Mouse (Mus musculus) activated CD4-positive, CD25-positive, alpha-beta regulatory T cell, adult 9 weeks (primary cell): ENCODE results near the gene Hhipl2. TPM values are rescaled to one million over a fixed set of nuclear protein-coding genes. Genes with fewer than 3 reads are reported as not detected.

ENCODE experiments used
- polyA plus RNA-seq: library from polyadenylated mRNA; unstranded; fragments of 100-300 nt; shearing (Covaris generic); gene quantifications from one replicate; pipeline ENCODE4 v1.2.1, GENCODE M21; 2017

The Hhipl2 gene
- 0.12 TPM for polyA plus RNA-seq

DNA sequence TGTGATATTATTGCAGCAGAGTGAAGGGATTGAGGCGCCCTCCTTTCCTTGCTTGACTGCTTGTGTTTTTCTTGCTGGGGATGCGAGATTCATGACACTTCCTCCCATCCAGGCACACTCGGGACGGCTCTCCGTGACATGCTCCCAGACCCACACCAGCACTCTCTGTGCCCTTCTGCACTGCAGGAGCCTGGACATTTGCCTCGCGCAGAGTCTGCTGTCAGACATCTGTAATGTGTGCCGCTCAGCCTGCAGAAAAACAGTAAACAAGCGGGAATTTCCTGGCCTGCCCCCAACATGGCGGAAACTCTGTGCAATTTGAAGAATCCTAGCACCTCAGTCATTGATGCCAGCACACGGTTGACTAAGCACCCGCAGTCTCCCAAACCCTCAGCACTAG is at the start of gene Hhipl2:
Gene Hhipl2, plus strand, starts transcription at position 343 of the 400 bp plus-strand sequence.

DNA sequence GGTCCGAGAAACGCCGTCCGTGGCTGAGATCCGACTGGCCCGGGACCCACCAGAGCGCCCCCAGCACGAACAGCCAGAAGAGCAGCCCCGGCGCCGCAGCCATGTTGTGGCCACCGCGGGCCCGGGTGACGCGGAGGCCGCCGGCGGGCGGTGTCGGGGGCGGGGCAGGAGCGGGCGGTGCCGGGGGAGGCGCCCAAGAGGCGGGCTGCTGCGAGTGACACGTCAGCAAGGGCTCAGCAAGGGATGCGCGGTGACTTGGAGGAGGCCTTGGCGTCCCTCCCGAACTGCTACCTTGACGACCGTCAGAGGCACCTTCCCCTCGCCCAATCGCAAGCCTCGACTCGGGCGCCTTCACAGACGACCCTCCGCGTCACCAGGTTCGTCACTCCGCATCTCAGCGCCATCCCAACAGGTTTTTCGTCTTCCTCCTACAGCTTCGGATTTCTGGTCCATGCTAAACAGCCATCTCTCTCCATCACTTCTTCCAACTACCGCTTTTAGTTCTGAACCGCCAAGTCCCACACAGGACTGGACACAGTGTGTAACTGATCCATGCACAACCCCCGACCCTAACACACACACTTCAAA is 48.5 kb upstream of the Hhipl2 start, which contains the start of gene Mia3:
Gene Mia3, minus strand, starts transcription at position 127 of the 588 bp plus-strand sequence.

DNA sequence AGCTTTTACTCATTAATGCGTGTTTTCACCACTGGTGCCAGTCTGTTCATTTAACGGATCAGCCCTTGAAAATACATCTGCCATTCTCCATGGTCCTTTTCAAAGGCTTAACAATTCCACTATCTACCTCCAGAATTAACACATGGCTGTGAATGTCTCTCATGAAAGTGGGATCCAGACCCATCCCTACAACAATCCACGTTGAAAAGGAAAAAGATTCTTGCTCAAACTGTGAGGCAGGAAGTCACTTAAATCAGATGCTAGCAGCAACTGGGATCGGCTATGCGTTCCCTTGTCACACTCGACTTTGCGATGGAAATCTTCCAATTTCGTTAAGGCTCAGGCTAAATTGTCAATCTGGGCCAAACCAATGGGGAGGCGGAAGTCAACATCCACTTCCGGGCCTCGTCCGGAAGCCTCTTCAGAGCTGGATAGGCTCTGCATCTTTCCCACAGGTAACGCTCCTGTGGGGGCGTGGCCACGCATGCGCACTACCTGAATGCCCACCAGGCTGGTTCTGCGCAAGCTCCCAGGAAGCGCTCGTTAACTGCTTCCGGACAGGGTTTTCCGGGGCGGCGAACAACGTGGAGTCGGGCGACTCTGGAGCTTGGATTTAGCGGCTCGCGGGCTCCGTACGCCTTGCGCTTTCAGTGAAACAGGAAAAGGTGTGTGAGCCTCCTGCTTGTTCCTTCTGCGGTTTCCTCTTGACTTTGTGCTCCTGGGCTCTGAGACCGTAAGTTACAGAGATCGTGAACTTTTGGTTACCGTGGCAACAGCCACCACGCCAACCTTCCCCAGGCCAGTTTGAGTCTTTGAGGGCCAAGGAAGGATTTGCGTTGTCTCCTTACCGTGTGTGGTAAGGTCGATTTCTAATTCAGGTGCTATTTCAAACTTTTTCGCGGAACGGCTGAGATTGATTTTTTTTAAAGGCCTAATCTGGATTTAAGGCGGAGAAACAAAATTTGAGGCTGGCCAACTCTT is 29.3 kb upstream of the Hhipl2 start, which contains the start of gene Taf1a:
Gene Taf1a, plus strand, starts transcription at position 556 of the 981 bp plus-strand sequence.

Other genes starting within 250 kb of the Hhipl2 start
- 20.9 TPM for gene Disp1, start 196.7 kb upstream of the Hhipl2 start, polyA plus RNA-seq
- gene Aida, start 121.6 kb upstream of the Hhipl2 start, polyA plus RNA-seq: 28.2 TPM
- 69.4 TPM for gene Brox, start 120.9 kb upstream of the Hhipl2 start, polyA plus RNA-seq
- gene Mia3, start 48.7 kb upstream of the Hhipl2 start, polyA plus RNA-seq: 219 TPM
- gene Taf1a, start 29.2 kb upstream of the Hhipl2 start, polyA plus RNA-seq: 27.5 TPM